ENCODE assay signal across 36 mouse cellular contexts in genomic region chr4:43415221-43416070, GRCm38 (mm10). TPM values are rescaled to one million over a fixed set of nuclear protein-coding genes. Genes with fewer than 3 reads are reported as not detected.
A peak's percentile ranks its signal among the peaks of the same experiment; 100 is the strongest.
DNase-seq lines count a peak whose midpoint lies in the region; ATAC-seq and TF ChIP-seq lines count a peak whose summit lies in the region.
"Had no signal": no experiment of that assay in that cellular context is flagged by ENCODE, and none has a peak within 500 bp of the region (broad histone marks: within the 10 kb centered on the region; RNA-seq: fewer than 3 reads in every experiment).

No protein-coding gene starts in this region.

- peaks cover 15% of the 10 kb centered on the region for H3K4me1 ChIP-seq in lung, adult 2 months (ENCODE audit: control insufficient read depth, insufficient read depth, low read length)
- H3K4me1 ChIP-seq in ES-E14 (ENCODE audit: control insufficient read depth in 2 of 2, insufficient read depth in 2 of 2, low read length in 2 of 2, poor library complexity in 1 of 2), result peaks cover 0 to 11% of the 10 kb centered on the region in 2 experiments; a peak in 1 of 4 replicates
- 0 out of 2 replicates have a peak, but pooled peaks cover 16% of the 10 kb centered on the region for H3K4me1 ChIP-seq in intestine, embryonic 15.5 days (replicated peaks)
- no peaks in the 10 kb centered on the region for H3K4me1 ChIP-seq in forebrain, embryonic 12.5 days

- no peak for TF ChIP-seq POLR2A in lung, adult 2 months (IDR thresholded peaks at IDR 0.05; ENCODE audit: borderline replicate concordance, extremely low read depth, low read depth, low read length)

- no peak overlapping the region for H3K4me2 ChIP-seq in intestine, embryonic 15.5 days (replicated peaks)
- H3K4me2 ChIP-seq in forebrain, embryonic 12.5 days, result no peak overlapping the region
- H3K4me2 ChIP-seq: heart, embryonic 12.5 days; hindbrain, embryonic 14.5 days; liver, embryonic 12.5 days; neural tube, embryonic 12.5 days had no signal

- intact Hi-C loops in heart, postnatal 14 days (cut with DNase I), result no loop called here

- H3K36me3 ChIP-seq in ES-E14 (ENCODE audit: control insufficient read depth, insufficient read depth, low read length, poor library complexity, severe bottlenecking), result peaks cover 7% of the 10 kb centered on the region; the same call in 1 of the 2 replicates
- peaks cover 19% of the 10 kb centered on the region; the same call in 1 of the 2 replicates for H3K36me3 ChIP-seq in intestine, embryonic 15.5 days
- H3K36me3 ChIP-seq in forebrain, embryonic 12.5 days (replicated peaks), result peaks cover 32% of the 10 kb centered on the region

- in situ Hi-C loops in ES-E14 (cut with MboI; ENCODE audit: low sequenced_read_pairs in 2 of 2, unreplicated experiment in 2 of 2), result no loop called here

- ATAC-seq in intestine, embryonic 15.5 days, result no peak
- no peak for ATAC-seq in forebrain, embryonic 12.5 days (ENCODE audit: low FRiP score)
- ATAC-seq: forebrain, postnatal 0 days; inflammation-experienced regulatory T-cells, adult 6 months; liver, embryonic 12.5 days; liver, postnatal 0 days; midbrain, embryonic 16.5 days had no signal

- no peak for TF ChIP-seq CTCF in lung, adult 2 months (IDR thresholded peaks at IDR 0.05; ENCODE audit: insufficient read depth, low read length)

- H3K27ac ChIP-seq in ES-E14 (ENCODE audit: insufficient read depth, low read depth, low read length, poor library complexity, severe bottlenecking), result no peak overlapping the region
- H3K27ac ChIP-seq in intestine, embryonic 15.5 days, result no peak overlapping the region
- no peak overlapping the region for H3K27ac ChIP-seq in forebrain, embryonic 12.5 days
- H3K27ac ChIP-seq: heart, adult 2 months; hindbrain, embryonic 14.5 days; liver, embryonic 12.5 days; midbrain, embryonic 10.5 days; neural tube, embryonic 12.5 days; stomach, postnatal 0 days had no signal

- H3K9me3 ChIP-seq in ES-E14 (ENCODE audit: control insufficient read depth, insufficient read depth, low read depth, low read length), result no peaks in the 10 kb centered on the region
- no peaks in the 10 kb centered on the region for H3K9me3 ChIP-seq in intestine, embryonic 15.5 days
- H3K9me3 ChIP-seq in forebrain, embryonic 12.5 days, result no peaks in the 10 kb centered on the region
- H3K9me3 ChIP-seq: heart, embryonic 12.5 days; midbrain, embryonic 10.5 days; neural tube, embryonic 12.5 days had no signal

- WGBS in lung, adult 2 months, result 83% methylated on average over 29 of the region's 29 CpGs
- 92% methylated on average over 29 of the region's 29 CpGs for WGBS in intestine, embryonic 15.5 days
- 91% methylated on average over 29 of the region's 29 CpGs for WGBS in forebrain, embryonic 12.5 days

- no peak overlapping the region for H3K9ac ChIP-seq in ES-E14 (ENCODE audit: insufficient read depth, low read depth, low read length, poor library complexity, severe bottlenecking)
- H3K9ac ChIP-seq in intestine, embryonic 15.5 days, result no peak overlapping the region
- H3K9ac ChIP-seq in forebrain, embryonic 12.5 days, result no peak overlapping the region
- H3K9ac ChIP-seq: forebrain, postnatal 0 days; heart, embryonic 12.5 days; hindbrain, embryonic 14.5 days; liver, embryonic 12.5 days; liver, postnatal 0 days; neural tube, embryonic 12.5 days had no signal

- H3K4me3 ChIP-seq in lung, adult 2 months (replicated peaks; ENCODE audit: extremely low read depth, low read depth, low read length), result no peak overlapping the region
- peak overlapping the region; percentile 13 to 43; a peak in 3 of 4 replicates for H3K4me3 ChIP-seq in ES-E14 (ENCODE audit: insufficient read depth in 1 of 2, low read depth in 1 of 2, low read length in 2 of 2, poor library complexity in 1 of 2, severe bottlenecking in 1 of 2)
- H3K4me3 ChIP-seq in intestine, embryonic 15.5 days (replicated peaks), result no peak overlapping the region
- H3K4me3 ChIP-seq in forebrain, embryonic 12.5 days (replicated peaks), result no peak overlapping the region
- H3K4me3 ChIP-seq: erythroblast, embryonic 14.5 days; heart, adult 2 months; heart, embryonic 12.5 days; liver, embryonic 12.5 days; midbrain, embryonic 10.5 days; neural tube, embryonic 12.5 days had no signal

- peak; percentile 93 for DNase-seq in heart, adult 11 months
- no peak for DNase-seq in heart, postnatal 14 days
- DNase-seq in lung, adult 2 months, result peak; percentile 23
- DNase-seq in lung, postnatal 4 days, result no peak
- DNase-seq in ES-E14 (ENCODE audit: low read depth, low spot score), result no peak
- DNase-seq: adrenal gland, postnatal 14 days; B cell, adult 2 months; cerebellum, adult 11-12 months; cerebellum, postnatal 10 days; forebrain, postnatal 0 days; gastrocnemius, postnatal 25 days; kidney, adult 2 months; layer of hippocampus, postnatal 36 days; left cerebral cortex, postnatal 4 days; liver, postnatal 0 days; lung, postnatal 10 days; right cerebral cortex, adult 18-20 months; right cerebral cortex, postnatal 4 days; thymus, adult 18-20 months; thymus, postnatal 36 days had no signal

- no peaks in the 10 kb centered on the region for H3K27me3 ChIP-seq in intestine, embryonic 15.5 days (replicated peaks)
- H3K27me3 ChIP-seq in forebrain, embryonic 12.5 days, result no peaks in the 10 kb centered on the region
- H3K27me3 ChIP-seq: heart, embryonic 12.5 days; liver, embryonic 12.5 days; neural tube, embryonic 12.5 days had no signal

TF ChIP-seq in ES-E14, 5 proteins besides CTCF, POLR2A, EP300 and RAD21:
- no peak for TF ChIP-seq CHD2 (IDR thresholded peaks at IDR 0.05; ENCODE audit: low read depth, low read length)
- TF ChIP-seq MAFK (IDR thresholded peaks at IDR 0.05; ENCODE audit: insufficient read depth, low read depth, low read length), result no peak
- TF ChIP-seq ZNF384 (IDR thresholded peaks at IDR 0.05; ENCODE audit: low read depth, low read length), result no peak
- TF ChIP-seq ZC3H11A (IDR thresholded peaks at IDR 0.05; ENCODE audit: borderline replicate concordance, low read depth, low read length), result no peak
- TF ChIP-seq HCFC1 (IDR thresholded peaks at IDR 0.05; ENCODE audit: borderline replicate concordance, insufficient read depth, low read length), result no peak

RNA-seq across cellular contexts. Expression of gene Fam166b, which starts 13.5 kb away (rescaled TPM):
- total RNA-seq in heart, postnatal 14 days (2021), result under 1 TPM in 1 of 2 experiments, not detected in 1; 0.38 TPM
- polyA plus RNA-seq in lung, adult 2 months (2012; rRNA removed), result 14.4 and 15.8 TPM in 2 replicates
- total RNA-seq in ES-E14 (2012; rRNA removed), result 0.27 and 0.37 TPM in 2 replicates
- 0.28 TPM in 1 of 2 replicates, not detected in the other for polyA plus RNA-seq in intestine, embryonic 15.5 days (2015; fragmentation: Nextera tagmentation; extraction: Ambion mirVana)
- polyA plus RNA-seq in forebrain, embryonic 12.5 days (2016; fragmentation: Nextera tagmentation; extraction: Ambion mirVana), result 0.23 TPM in 1 of 2 replicates, not detected in the other
- total RNA-seq: adrenal gland, postnatal 14 days; common myeloid progenitor, adult 5-6 weeks; gastrocnemius, postnatal 25 days; heart, adult 2 months; heart, postnatal 25 days; megakaryocyte progenitor cell, adult 5-6 weeks had no signal
- polyA plus RNA-seq: heart, embryonic 12.5 days; inflammation-experienced regulatory T-cells, adult 6 months; liver, embryonic 12.5 days; spleen, adult 2 months had no signal

RNA-seq across cellular contexts. Expression of gene Tesk1, which starts 26.3 kb away (rescaled TPM):
- 10 to 100 TPM; 32.3 to 35.7 TPM for total RNA-seq in heart, postnatal 14 days (2021)
- polyA plus RNA-seq in lung, adult 2 months (2012; rRNA removed), result 83.6 and 83.9 TPM in 2 replicates
- 11.0 and 12.4 TPM in 2 replicates for total RNA-seq in ES-E14 (2012; rRNA removed)
- 6.8 and 7.9 TPM in 2 replicates for polyA plus RNA-seq in intestine, embryonic 15.5 days (2015; fragmentation: Nextera tagmentation; extraction: Ambion mirVana)
- polyA plus RNA-seq in forebrain, embryonic 12.5 days (2016; fragmentation: Nextera tagmentation; extraction: Ambion mirVana), result 10.5 and 12.6 TPM in 2 replicates

RNA-seq across cellular contexts. Expression of gene Rusc2, which starts 33.7 kb away (rescaled TPM):
- total RNA-seq in heart, postnatal 14 days (2021), result 10 to 100 TPM; 43.8 to 51.1 TPM
- 91.1 and 92.8 TPM in 2 replicates for polyA plus RNA-seq in lung, adult 2 months (2012; rRNA removed)
- 12.1 and 19.0 TPM in 2 replicates for total RNA-seq in ES-E14 (2012; rRNA removed)
- 13.1 and 14.0 TPM in 2 replicates for polyA plus RNA-seq in intestine, embryonic 15.5 days (2015; fragmentation: Nextera tagmentation; extraction: Ambion mirVana)
- 37.6 and 44.9 TPM in 2 replicates for polyA plus RNA-seq in forebrain, embryonic 12.5 days (2016; fragmentation: Nextera tagmentation; extraction: Ambion mirVana)
- polyA plus RNA-seq: inflammation-experienced regulatory T-cells, adult 6 months had no signal

RNA-seq across cellular contexts. Expression of gene Cd72, which starts 39.0 kb away (rescaled TPM):
- total RNA-seq in heart, postnatal 14 days (2021), result under 1 TPM; 0.59 to 0.88 TPM
- polyA plus RNA-seq in lung, adult 2 months (2012; rRNA removed), result 3.4 and 6.2 TPM in 2 replicates
- total RNA-seq in ES-E14 (2012; rRNA removed), result 0.40 and 0.58 TPM in 2 replicates
- 2.7 and 2.9 TPM in 2 replicates for polyA plus RNA-seq in intestine, embryonic 15.5 days (2015; fragmentation: Nextera tagmentation; extraction: Ambion mirVana)
- 2.9 and 3.8 TPM in 2 replicates for polyA plus RNA-seq in forebrain, embryonic 12.5 days (2016; fragmentation: Nextera tagmentation; extraction: Ambion mirVana)
- total RNA-seq: gastrocnemius, postnatal 25 days; layer of hippocampus, postnatal 36 days; left cerebral cortex, postnatal 4 days had no signal

Comparison
In these comparisons a context has a peak if more than half of its experiments do, and no peak if none do; other contexts are left out.
1. DNase-seq: peak in heart, adult 11 months (single experiment) and lung, adult 2 months (single experiment); none in heart, postnatal 14 days (0 of 2), lung, postnatal 4 days (0 of 2) and ES-E14 (single experiment).
2. H3K4me3 ChIP-seq: peak in ES-E14 (2 of 2); none in lung, adult 2 months (single experiment), intestine, embryonic 15.5 days (single experiment) and forebrain, embryonic 12.5 days (single experiment).
3. RNA of gene Fam166b, which starts 13.5 kb away (polyA plus RNA-seq): 14.4 to 15.8 TPM in lung, adult 2 months; 0.23 TPM in forebrain, embryonic 12.5 days and 0.28 TPM in intestine, embryonic 15.5 days; every median in the first group is over 10 times any median in the second.